Mouse (Mus musculus) CD4-positive, CD25-positive, alpha-beta regulatory T cell, adult 9 weeks (primary cell): ENCODE results near the gene Slc39a2. TPM values are rescaled to one million over a fixed set of nuclear protein-coding genes. Genes with fewer than 3 reads are reported as not detected.

Experiments
- polyA plus RNA-seq: library from polyadenylated mRNA; unstranded; fragments of 100-300 nt; shearing (Covaris generic); gene quantifications from one replicate; pipeline ENCODE4 v1.2.1, GENCODE M21; 2017

Gene Slc39a2
- 0.50 TPM for polyA plus RNA-seq

DNA sequence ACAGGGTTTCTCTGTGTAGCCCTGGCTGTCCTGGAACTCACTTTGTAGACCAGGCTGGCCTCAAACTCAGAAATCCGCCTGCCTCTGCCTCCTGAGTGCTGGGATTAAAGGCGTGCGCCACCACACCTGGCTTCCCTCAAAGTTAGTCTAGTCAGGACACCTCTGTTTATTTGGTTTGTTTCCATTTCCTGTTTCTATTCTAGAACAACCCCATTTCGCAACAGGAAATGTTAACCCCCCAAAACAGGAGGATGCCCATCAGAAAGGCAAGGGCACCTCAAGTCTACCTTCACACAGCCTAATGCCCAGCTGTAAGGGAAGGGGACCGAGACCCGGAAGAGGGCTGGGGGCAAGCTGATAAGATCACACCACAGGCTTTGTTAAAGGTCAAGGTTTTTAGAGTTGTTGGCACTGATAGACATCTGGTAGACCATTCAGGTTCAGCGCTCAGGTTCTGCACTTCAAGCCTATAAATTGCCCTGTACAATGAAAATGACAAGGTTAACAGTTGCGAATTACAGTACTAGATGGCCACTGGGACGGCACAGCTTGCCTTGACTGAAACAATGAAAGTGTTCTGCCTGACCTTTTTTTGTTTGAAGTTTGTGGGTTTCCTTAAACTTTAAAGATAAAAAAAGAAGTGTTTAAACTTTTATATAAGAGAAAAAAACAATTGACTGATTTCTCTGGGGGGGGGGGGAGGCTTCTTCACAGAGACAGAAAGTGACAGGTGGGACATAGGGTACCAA is at the start of gene Slc39a2:
Gene Slc39a2 (plus strand): TSS at position 699 of the 749 bp plus-strand sequence.

DNA sequence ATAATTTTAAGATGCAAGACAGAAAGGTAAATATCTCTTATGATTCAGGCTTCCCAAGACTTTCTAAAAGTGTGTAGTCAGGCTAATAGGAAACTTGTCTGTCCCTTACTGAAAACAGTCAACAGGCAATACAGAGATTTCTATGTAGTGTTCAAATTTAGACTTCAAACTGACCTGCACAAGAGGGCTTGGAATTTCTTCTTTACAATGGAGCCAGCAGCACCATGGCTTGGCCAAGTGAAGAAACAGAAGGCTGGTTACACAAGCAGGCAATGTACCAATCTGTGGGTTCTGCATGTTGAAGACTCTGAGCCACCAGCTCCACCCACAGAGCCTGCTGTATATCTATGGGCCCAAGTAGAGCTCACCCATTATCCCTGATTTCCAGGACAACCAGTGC is 39.3 kb upstream of the Slc39a2 start, which contains the start of gene Ear6:
Gene Ear6 (plus strand): TSS at position 301 of the 400 bp plus-strand sequence.

DNA sequence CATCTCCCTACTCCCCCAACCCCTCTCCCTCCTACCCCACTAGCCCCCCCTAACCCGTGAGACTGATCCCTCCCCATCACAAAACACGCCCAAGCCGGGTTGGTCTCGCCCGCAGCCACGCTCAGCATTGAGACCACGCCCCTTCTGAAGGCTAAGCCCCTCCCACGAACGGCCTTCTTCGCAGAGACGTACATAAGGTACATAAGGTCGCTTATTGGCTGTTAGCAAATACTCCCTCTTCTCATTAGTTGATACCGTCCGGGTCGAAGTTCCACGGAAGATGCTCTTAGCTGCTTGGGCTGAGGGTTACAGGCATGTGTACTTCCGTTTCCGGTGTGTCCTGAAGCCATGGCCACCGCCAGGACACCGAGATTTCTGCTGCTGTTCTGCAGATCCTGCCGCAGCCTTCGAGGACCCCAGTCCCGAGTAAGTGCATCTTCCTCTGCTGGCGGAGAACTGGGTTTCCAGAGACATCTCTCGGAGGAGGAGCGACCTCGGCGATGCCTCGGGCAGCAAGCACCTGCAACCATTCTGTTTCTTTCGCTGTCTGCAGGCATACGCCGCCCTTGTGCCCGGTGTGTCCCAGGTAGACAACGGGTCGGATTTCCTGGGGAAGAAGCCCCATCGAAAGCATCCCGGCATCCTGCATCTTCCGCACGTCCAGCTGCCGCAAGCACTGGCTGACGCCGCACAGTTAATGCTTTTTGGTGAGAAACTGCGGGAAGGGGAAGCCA is 7.9 kb upstream of the Slc39a2 start, which contains the start of gene Mettl17:
Gene Mettl17 (plus strand): TSS at position 245 of the 734 bp plus-strand sequence.

DNA sequence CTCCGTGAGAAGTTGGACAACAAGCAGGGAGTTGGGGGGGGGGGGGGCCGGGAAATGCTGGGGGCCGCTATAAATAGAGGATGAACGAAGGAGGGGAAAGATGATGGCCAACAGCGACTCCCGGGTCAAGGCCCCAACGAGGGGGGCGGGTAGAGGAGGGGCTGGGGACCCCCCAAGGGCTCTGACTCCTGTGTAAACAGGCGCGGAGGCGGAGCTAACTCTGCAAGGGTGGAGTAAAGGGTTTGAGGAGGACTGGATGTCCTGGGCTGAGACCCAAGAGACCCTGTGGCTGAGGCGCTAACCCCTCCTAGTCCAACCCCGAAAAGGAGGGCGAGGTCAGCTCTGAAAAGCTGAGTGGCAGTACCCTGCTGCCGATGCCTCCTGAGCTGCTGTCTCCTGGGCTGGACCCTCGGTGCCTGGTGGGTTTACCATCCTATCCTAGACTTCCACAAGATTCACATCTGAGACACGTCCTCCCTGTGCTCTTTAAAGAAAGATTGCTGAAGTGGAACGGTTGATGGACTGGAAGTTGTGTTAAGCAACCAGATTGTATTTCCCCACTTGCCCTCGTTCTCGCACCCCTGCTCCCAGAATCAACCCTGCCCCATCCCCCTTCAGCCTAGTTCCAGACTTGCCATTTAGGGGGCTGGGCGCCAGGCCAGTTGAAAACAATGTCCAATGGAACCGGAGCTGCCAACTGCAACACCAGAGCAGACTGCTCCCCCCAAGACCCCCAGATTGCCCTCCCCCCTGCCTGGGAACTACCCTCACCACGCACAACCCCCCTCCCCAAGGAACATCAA is 21.5 kb downstream of the Slc39a2 start, which contains the start of gene Ndrg2:
Gene Ndrg2 (minus strand): TSS at position 199 of the 803 bp plus-strand sequence.

DNA sequence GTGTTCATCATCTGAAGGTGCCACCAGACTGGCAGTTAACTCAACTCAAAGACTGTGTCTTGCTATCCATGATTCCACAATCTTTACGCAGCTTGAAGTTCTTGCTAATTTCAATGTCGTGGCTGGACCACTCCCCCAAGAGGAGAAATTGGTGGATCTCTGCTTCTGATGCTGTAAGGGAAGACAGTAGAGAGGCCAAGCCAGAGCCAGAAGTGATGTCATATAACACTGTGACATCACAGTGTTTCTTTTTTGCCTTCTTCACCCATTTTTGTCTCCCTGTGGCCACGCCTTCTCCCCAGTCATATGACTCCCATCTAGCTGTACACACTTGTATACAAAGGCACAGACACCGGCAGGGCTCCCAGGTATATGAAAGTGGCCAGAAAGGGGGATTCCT is 25.4 kb downstream of the Slc39a2 start, which contains the start of gene Tppp2:
Gene Tppp2 (plus strand): TSS at position 301 of the 400 bp plus-strand sequence.

DNA sequence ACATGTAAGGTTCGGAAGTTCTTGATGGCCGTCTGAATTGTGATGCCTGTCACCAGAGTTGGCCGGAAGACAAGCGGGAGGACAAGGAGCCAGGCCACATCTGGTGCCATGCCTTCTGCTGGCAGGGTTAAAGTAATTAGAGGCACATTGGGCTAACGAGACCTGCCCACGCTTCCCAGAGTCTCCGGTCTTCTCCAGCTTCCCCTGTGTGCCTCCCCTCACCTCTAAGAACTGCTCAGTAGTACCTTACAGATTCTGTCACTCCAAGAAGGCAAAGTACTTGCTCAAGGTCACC is 29.8 kb downstream of the Slc39a2 start, which contains the start of gene Rnase13:
Gene Rnase13 (minus strand): TSS at position 203 of the 295 bp plus-strand sequence.

Other genes starting within 250 kb of the Slc39a2 start
- gene Gm17079, start 197.4 kb upstream of the Slc39a2 start, polyA plus RNA-seq, result not detected
- not detected for gene Gm5800, start 175.7 kb upstream of the Slc39a2 start, polyA plus RNA-seq
- not detected for gene Ang4, start 119.3 kb upstream of the Slc39a2 start, polyA plus RNA-seq
- not detected for gene AY358078, start 92.8 kb upstream of the Slc39a2 start, polyA plus RNA-seq
- gene Ear6, start 39.2 kb upstream of the Slc39a2 start, polyA plus RNA-seq, result not detected
- gene Mettl17, start 8.0 kb upstream of the Slc39a2 start, polyA plus RNA-seq, result 124 TPM
- gene Ndrg2, start 21.3 kb downstream of the Slc39a2 start, polyA plus RNA-seq, result 50.3 TPM
- gene Tppp2, start 25.5 kb downstream of the Slc39a2 start, polyA plus RNA-seq, result not detected
- not detected for gene Rnase13, start 29.9 kb downstream of the Slc39a2 start, polyA plus RNA-seq
- 1.3 TPM for gene Arhgef40, start 91.8 kb downstream of the Slc39a2 start, polyA plus RNA-seq
- not detected for gene Tmem253, start 122.8 kb downstream of the Slc39a2 start, polyA plus RNA-seq
- 4.4 TPM for gene Zfp219, start 127.8 kb downstream of the Slc39a2 start, polyA plus RNA-seq
- gene Olfr221, start 149.6 kb downstream of the Slc39a2 start, polyA plus RNA-seq, result not detected
- gene Hnrnpc, start 211.1 kb downstream of the Slc39a2 start, polyA plus RNA-seq, result 478 TPM
- gene Rpgrip1, start 217.8 kb downstream of the Slc39a2 start, polyA plus RNA-seq, result 6.6 TPM